Mouse (Mus musculus) kidney, postnatal 0 days (tissue): ENCODE measurements around the gene Limk2. TPM values are rescaled to one million over a fixed set of nuclear protein-coding genes. Genes with fewer than 3 reads are reported as not detected.

Experiments
- ATAC-seq: fragments of 200-750 bp; cut with Nextera tagmentation; replicated peaks from 2 replicates; pipeline ENCODE4 v1.8.0; 2017; ENCODE audit warnings: low read depth, moderate number of reproducible peaks, moderate TSS enrichment, moderate library complexity; ENCODE audit not compliant: low FRiP score
- DNase-seq: peaks from one replicate; pipeline ENCODE4 v3.0.0-alpha.2; 2016; ENCODE audit warnings: low spot score
- H3K27ac ChIP-seq: fragments of 300-500 bp; sonication (generic); 2 replicates; pipeline ENCODE4 v1.5.1; 2014; ENCODE audit warnings: mild to moderate bottlenecking
- H3K27me3 ChIP-seq: fragments of 300-500 bp; sonication (generic); 2 replicates; pipeline ENCODE4 v1.6.1; 2014; ENCODE audit warnings: low read length, mixed read lengths; ENCODE audit not compliant: insufficient read depth
- H3K36me3 ChIP-seq: fragments of 300-500 bp; sonication (generic); 2 replicates; pipeline ENCODE4 v1.6.1; 2014; ENCODE audit warnings: low read length, mixed read lengths; ENCODE audit not compliant: insufficient read depth
- H3K4me1 ChIP-seq: fragments of 300-500 bp; sonication (generic); replicated peaks from 2 replicates; pipeline ENCODE4 v1.6.1; 2014; ENCODE audit warnings: antibody characterized with exemption, low read length, mixed read lengths; ENCODE audit not compliant: insufficient read depth
- H3K4me2 ChIP-seq: fragments of 300-500 bp; sonication (generic); 2 replicates; pipeline ENCODE4 v1.6.1; 2014; ENCODE audit warnings: mild to moderate bottlenecking, low read length, moderate library complexity, mixed read lengths
- H3K4me3 ChIP-seq: fragments of 300-500 bp; sonication (generic); replicated peaks from 2 replicates; pipeline ENCODE4 v1.5.1; 2014; ENCODE audit warnings: low read depth, low read length
- H3K9ac ChIP-seq: fragments of 300-500 bp; sonication (generic); 2 replicates; pipeline ENCODE4 v1.6.1; 2014; ENCODE audit warnings: low read depth, low read length
- H3K9me3 ChIP-seq: fragments of 300-500 bp; sonication (generic); replicated peaks from 2 replicates; pipeline ENCODE4 v1.6.1; 2016; ENCODE audit warnings: low read length, inconsistent platforms, mixed read lengths
- CTCF ChIP-seq: IDR thresholded peaks from 2 replicates; pipeline ENCODE4 v1.5.1; 2016; ENCODE audit warnings: antibody characterized with exemption, low read depth, mild to moderate bottlenecking, moderate library complexity
- WGBS: fragments of 180-500 bp; shearing (Covaris S2); extraction: QIAGEN DNeasy Blood & Tissue Kit; methylation state at CpG from one replicate; pipeline ENCODE4 v1.1.7; 2014; 5-methylcytosine and 5-hydroxymethylcytosine counted together
- polyA plus RNA-seq: library from polyadenylated mRNA; unstranded; fragments of >200 nt; fragmentation: Nextera tagmentation; extraction: Ambion mirVana; gene quantifications from 2 replicates; pipeline ENCODE4 v1.2.1, GENCODE M21; 2015

Limk2 gene
- polyA plus RNA-seq, 1 experiment from 2014 or later = 28.8 TPM

GRCm38 (mm10) chr11:3314148-3314547 lies 94.8 kb downstream of the Limk2 start:
- no peak overlapping the region for H3K27ac ChIP-seq
- DNase-seq = peak; percentile 84

DNA sequence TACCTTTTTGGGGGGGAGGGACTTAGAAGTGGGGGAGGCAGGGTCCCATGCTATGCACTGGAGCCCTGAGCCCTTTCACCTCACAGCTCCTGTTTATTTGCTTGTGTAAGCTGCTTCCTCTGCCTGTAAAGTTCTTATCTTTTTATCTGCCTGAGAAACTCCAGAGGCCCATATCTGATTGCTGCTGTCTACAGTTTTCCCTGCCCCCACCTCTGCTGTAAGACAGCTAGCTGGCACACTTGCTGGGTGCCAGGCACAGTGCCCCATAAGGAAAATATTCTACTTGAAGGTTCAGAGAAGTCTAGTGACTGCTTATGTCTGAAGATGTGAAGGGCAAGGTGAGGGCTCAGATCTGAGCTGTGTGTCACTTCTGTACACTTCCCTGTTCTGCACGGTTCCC lies 95.7 kb downstream of the Limk2 start:
- peak overlapping the region; percentile 54; the same call in 1 of the 2 replicates for H3K27ac ChIP-seq
- WGBS = 77% methylated on average over 1 of the region's 1 CpGs
- no peak overlapping the region for H3K9ac ChIP-seq
- TF ChIP-seq CTCF = no peak
- H3K4me2 ChIP-seq = no peak overlapping the region
- H3K9me3 ChIP-seq = no peaks in the 10 kb centered on the region
- no peaks in the 10 kb centered on the region for H3K4me1 ChIP-seq
- no peak for ATAC-seq
- peaks cover 27% of the 10 kb centered on the region for H3K36me3 ChIP-seq
- no peak for DNase-seq
- no peaks in the 10 kb centered on the region for H3K27me3 ChIP-seq
- H3K4me3 ChIP-seq = no peak overlapping the region

More at GRCm38 (mm10) chr11:3314148-3314547, 94.8 kb downstream of the Limk2 start:
- Histone ChIP-seq H3K36me3 (peaks cover 19% of the 10 kb centered on the region), H3K4me3 (no peak overlapping the region), H3K9ac (no peak overlapping the region), H3K4me1 (no peaks in the 10 kb centered on the region), H3K27me3 (no peaks in the 10 kb centered on the region), H3K9me3 (no peaks in the 10 kb centered on the region), H3K4me2 (no peak overlapping the region)
- WGBS = 34% methylated on average over 2 of the region's 2 CpGs
- ATAC-seq = peak; percentile 68
- TF ChIP-seq CTCF = peak; percentile 87

DNA sequence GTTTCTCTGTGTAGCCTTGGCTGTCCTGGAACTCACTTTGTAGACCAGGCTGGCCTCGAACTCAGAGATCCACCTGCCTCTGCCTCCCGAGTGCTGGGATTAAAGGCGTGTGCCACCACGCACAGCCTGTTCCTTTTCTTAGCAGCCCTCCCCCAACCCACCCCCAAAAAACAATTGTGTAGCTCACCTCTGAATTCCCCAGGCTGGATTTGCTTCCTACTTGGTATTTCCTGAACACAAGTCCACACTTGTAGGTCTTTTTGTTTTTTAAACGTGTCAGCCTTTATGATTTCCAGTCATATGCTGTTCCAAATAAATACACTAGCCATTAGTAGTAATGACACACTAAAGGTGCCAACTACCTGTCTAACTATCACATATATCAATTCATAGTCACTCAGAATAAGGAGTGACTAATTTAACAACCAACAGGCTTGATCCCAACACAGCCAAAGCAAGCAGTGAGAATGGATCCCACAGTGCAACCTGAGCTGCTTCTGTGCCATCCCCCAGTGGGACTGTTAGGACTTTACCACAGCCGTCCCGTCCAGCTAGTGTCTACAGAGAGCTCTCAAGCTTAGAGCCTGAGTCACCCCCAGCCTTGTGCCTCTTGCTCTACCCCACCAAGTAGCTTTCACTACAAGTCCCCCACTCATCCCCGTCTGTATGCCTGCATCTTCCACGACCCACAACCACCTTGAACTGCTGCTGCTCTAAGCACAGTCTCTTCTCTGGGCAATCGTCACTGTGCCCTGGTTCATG lies 97.2 kb downstream of the Limk2 start:
- TF ChIP-seq CTCF = no peak
- H3K27ac ChIP-seq = no peak overlapping the region
- no peak overlapping the region for H3K4me2 ChIP-seq
- no peak for DNase-seq
- no peak overlapping the region for H3K4me3 ChIP-seq
- H3K4me1 ChIP-seq = no peaks in the 10 kb centered on the region
- no peaks in the 10 kb centered on the region for H3K27me3 ChIP-seq
- ATAC-seq = no peak
- peaks cover 43% of the 10 kb centered on the region for H3K36me3 ChIP-seq
- whole genome bisulfite sequencing = 76% methylated on average over 10 of the region's 10 CpGs
- H3K9me3 ChIP-seq = no peaks in the 10 kb centered on the region
- H3K9ac ChIP-seq = no peak overlapping the region

DNA sequence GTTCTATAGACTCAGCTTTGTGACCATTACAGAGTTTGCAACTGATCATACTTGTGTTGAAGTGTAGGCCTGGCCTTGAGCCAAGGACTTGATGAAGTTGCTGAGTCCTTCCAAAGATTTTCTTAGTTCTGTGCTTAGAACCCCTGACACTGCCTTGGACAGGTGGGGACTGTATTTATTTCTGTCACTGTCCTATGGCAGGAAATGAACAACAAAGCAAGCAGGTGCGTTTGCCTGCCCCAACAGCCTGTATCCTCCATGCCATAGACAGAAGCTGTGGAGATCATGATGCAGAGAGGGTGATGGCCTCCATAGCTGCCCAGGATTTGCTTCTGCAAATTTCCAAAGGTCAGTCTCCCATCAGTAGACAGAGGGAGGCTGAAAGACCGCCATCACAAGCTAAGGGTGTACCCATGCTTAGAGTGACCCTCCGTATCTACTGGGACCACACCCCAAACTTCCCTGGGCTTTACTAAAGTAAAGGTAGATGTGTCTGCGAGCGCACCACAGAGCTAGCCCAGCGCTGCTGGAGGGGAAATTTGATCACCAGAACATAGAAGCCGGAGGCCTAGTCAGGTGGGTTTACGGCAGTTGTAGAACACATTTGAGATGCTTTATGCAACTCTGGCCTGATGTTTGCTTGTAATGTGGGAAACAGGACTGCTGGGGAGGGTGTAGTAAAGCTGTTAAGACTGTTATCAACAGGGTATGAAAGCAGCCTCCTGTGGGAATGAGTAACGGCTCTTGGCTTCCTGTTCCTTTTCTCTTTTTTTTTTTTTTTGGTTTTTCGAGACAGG lies 98.0 kb downstream of the Limk2 start:
- WGBS = 78% methylated on average over 10 of the region's 10 CpGs

DNA sequence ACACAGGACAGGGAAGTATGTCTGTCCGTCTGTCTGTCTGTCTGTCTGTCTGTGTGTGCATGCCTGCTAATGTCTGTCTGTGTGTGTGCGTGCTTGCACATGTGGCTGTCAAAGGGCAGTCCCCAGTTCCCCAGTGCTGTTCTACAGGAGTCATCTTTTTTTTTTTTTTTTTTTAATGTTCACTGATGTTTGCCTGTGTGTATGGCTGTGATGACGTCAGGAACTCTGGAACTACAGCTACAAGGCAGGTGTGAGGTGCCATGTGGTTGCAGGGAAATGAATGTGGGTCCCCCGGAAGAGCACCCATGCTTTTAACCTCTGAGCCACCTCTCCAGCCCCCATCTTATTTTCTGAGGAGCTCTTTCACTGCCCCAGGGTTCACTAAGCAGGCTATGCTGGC lies 99.1 kb downstream of the Limk2 start:
- Histone ChIP-seq H3K9ac (no peak overlapping the region), H3K27me3 (no peaks in the 10 kb centered on the region), H3K4me3 (no peak overlapping the region), H3K27ac (no peak overlapping the region), H3K4me1 (no peaks in the 10 kb centered on the region), H3K36me3 (peaks cover 59% of the 10 kb centered on the region), H3K4me2 (no peak overlapping the region), H3K9me3 (no peaks in the 10 kb centered on the region)
- ATAC-seq (no peak), DNase-seq (no peak)
- no peak for TF ChIP-seq CTCF
- WGBS = 91% methylated on average over 4 of the region's 4 CpGs

More for the DNA sequence above, 98.0 kb downstream of the Limk2 start:
- no peak for TF ChIP-seq CTCF
- Histone ChIP-seq H3K9ac (no peak overlapping the region), H3K4me3 (no peak overlapping the region), H3K9me3 (no peaks in the 10 kb centered on the region), H3K36me3 (peaks cover 50% of the 10 kb centered on the region), H3K4me2 (no peak overlapping the region), H3K4me1 (no peaks in the 10 kb centered on the region), H3K27me3 (no peaks in the 10 kb centered on the region), H3K27ac (no peak overlapping the region)
- ATAC-seq = no peak
- DNase-seq = no peak

DNA sequence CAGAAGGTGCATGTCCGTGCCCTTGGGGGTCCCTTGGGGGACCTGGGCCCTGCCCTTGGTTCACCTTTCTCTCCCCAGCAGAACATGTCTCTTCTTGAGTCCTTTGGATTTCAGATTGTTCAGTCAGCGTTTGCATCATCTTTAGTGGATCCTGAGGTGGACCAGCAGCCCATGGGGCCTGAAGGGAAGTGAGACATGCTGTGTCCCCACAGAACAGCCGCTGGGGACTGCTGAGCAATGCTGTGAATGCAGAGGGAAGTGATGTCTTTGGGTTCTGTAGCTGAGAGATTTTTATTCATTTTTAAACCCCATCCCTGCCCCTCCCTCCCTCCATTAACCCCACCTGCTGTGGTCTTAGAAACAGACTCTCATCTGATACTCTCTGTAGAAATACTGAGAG lies 101.1 kb downstream of the Limk2 start:
- Histone ChIP-seq H3K9ac (no peak overlapping the region), H3K9me3 (no peaks in the 10 kb centered on the region), H3K27ac (no peak overlapping the region), H3K27me3 (no peaks in the 10 kb centered on the region), H3K4me1 (no peaks in the 10 kb centered on the region), H3K36me3 (peaks cover 67% of the 10 kb centered on the region), H3K4me3 (no peak overlapping the region), H3K4me2 (no peak overlapping the region)
- DNase-seq = no peak
- 88% methylated on average over 3 of the region's 3 CpGs for WGBS
- ATAC-seq = no peak
- TF ChIP-seq CTCF = no peak
